Mouse (Mus musculus) liver, adult 2 months (tissue): Measurements from ENCODE around the gene Kif5c.

Experiments
- CTCF ChIP-seq: fragments of 200-500 bp; IDR thresholded peaks from 2 replicates; pipeline ENCODE4 v1.5.1; 2011; ENCODE audit warnings: low read depth, low read length, control low read depth
- POLR2A ChIP-seq: fragments of 200-500 bp; IDR thresholded peaks from 2 replicates; pipeline ENCODE4 v1.6.1; 2011; ENCODE audit warnings: low read length, control low read depth; ENCODE audit not compliant: insufficient read depth; ENCODE audit errors: extremely low read depth

DNA sequence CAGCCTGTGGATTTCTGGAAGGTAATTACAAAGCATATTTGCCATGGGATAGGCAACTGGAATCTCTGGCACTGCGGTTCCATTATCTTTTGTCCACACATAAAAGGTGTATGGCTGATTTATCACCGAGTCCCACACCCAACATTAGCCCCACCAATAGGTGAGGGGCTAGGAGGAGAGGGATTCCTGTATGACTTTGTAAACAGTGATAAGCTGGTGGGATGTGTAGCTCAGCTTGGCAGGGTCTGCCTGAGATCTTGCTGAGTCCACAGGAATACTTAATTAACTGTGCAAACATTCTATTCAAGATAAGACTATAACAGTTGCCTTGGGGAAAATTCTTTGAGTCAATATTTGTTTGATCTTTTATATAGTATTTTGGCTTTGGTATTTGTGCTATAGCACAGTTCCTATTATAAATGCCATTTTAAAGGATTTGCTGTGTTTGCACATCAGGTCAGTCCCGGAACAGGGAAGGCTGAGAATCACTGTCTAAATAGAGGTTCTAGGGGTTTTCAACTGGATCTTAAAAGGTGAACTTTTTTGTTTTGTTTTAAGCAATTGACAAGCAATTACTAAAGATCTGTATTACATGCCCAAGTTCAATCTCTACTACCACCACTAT is 196.7 kb downstream of the Kif5c start:
- TF ChIP-seq POLR2A (no peak), CTCF (no peak)
